Mouse (Mus musculus) intestine, embryonic 16.5 days (tissue): Measurements from ENCODE around the gene Plekha8. TPM values are rescaled to one million over a fixed set of nuclear protein-coding genes. Genes with fewer than 3 reads are reported as not detected.
A peak's percentile ranks its signal among the peaks of the same experiment; 100 is the strongest.

ENCODE experiments used
- ATAC-seq: fragments of 200-750 bp; cut with Nextera tagmentation; 2 replicates; pipeline ENCODE4 v1.8.0; 2017; ENCODE audit warnings: moderate TSS enrichment, moderate library complexity
- H3K27ac ChIP-seq: fragments of 300-500 bp; sonication (generic); 2 replicates; pipeline ENCODE4 v1.5.1; 2014; ENCODE audit warnings: mild to moderate bottlenecking, low read length
- H3K27me3 ChIP-seq: fragments of 300-500 bp; sonication (generic); replicated peaks from 2 replicates; pipeline ENCODE4 v1.6.1; 2014; ENCODE audit warnings: low read length, control low read depth, mixed read lengths; ENCODE audit not compliant: control insufficient read depth, insufficient read depth
- H3K36me3 ChIP-seq: fragments of 300-500 bp; sonication (generic); 2 replicates; pipeline ENCODE4 v1.6.1; 2014; ENCODE audit warnings: low read length, control low read depth; ENCODE audit not compliant: control insufficient read depth, insufficient read depth
- H3K4me1 ChIP-seq: fragments of 300-500 bp; sonication (generic); 2 replicates; pipeline ENCODE4 v1.6.1; 2014; ENCODE audit warnings: low read length, control low read depth, mixed read lengths; ENCODE audit not compliant: control insufficient read depth, insufficient read depth
- H3K4me2 ChIP-seq: fragments of 300-500 bp; sonication (generic); 2 replicates; pipeline ENCODE4 v1.6.1; 2014; ENCODE audit warnings: low read depth, low read length, control low read depth
- H3K4me3 ChIP-seq: fragments of 300-500 bp; sonication (generic); 2 replicates; pipeline ENCODE4 v1.5.1; 2014; ENCODE audit warnings: mild to moderate bottlenecking, low read length
- H3K9ac ChIP-seq: fragments of 300-500 bp; sonication (generic); 2 replicates; pipeline ENCODE4 v1.6.1; 2014; ENCODE audit warnings: low read depth, low read length
- H3K9me3 ChIP-seq: fragments of 300-500 bp; sonication (generic); 2 replicates; pipeline ENCODE4 v1.6.1; 2016; ENCODE audit warnings: low read length, control low read depth; ENCODE audit not compliant: control insufficient read depth
- WGBS: fragments of 180-500 bp; shearing (Covaris S2); extraction: QIAGEN DNeasy Blood & Tissue Kit; methylation state at CpG from one replicate; pipeline ENCODE4 v1.1.7; 2014; 5-methylcytosine and 5-hydroxymethylcytosine counted together
- polyA plus RNA-seq: library from polyadenylated mRNA; unstranded; fragments of >200 nt; fragmentation: Nextera tagmentation; extraction: Ambion mirVana; gene quantifications from 2 replicates; pipeline ENCODE4 v1.2.1, GENCODE M21; 2015

Gene Plekha8
- polyA plus RNA-seq, 1 experiment from 2014 or later, result 6.1 TPM

DNA sequence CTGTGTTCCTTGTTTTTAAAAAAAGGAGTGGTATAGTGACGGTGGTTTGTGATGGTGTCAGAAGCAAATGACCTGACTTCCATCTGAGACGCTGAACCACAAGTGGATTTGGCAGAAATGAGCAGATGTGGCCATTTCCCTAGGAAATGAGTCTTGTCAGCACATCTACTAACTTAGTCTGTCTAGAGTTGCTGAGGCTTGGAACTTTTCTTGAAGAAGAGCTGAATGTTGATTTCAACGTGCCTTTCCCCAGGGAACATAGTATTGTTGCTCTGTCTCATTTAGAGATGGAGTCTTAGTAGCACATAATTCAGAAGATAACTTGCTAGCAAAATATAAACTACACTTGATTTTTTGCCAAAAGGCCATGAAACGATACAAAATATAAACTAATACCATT is 25.4 kb downstream of the Plekha8 start:
- Histone ChIP-seq H3K27ac (no peak overlapping the region), H3K4me2 (no peak overlapping the region), H3K9ac (no peak overlapping the region), H3K9me3 (no peaks in the 10 kb centered on the region), H3K4me1 (no peaks in the 10 kb centered on the region), H3K36me3 (peaks cover 3% of the 10 kb centered on the region; the same call in 1 of the 2 replicates), H3K4me3 (no peak overlapping the region), H3K27me3 (no peaks in the 10 kb centered on the region)
- ATAC-seq, result no peak
- whole genome bisulfite sequencing, result 66% methylated on average over 4 of the region's 4 CpGs

DNA sequence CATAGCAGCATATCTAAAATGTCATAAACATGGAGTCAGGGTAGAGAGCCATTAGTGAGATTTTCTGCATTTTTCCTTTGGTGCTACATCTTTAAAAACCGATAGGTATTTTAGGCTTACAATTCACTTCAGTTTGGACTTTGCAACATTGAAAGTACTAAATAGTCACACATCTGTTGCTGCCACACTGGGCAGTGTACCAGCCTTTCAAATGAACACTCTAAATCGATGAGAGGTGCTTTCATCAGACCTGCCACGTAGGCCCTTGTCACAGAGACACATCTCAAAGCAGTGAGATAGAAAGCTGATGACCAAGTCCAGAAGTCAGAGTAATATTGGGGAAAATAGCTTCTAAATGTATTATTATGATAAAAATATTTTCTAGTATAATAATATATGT is 33.5 kb downstream of the Plekha8 start:
- no peaks in the 10 kb centered on the region for H3K9me3 ChIP-seq
- H3K36me3 ChIP-seq, result no peaks in the 10 kb centered on the region
- no peak overlapping the region for H3K4me3 ChIP-seq
- no peaks in the 10 kb centered on the region for H3K4me1 ChIP-seq
- ATAC-seq, result no peak
- WGBS, result 91% methylated on average over 3 of the region's 3 CpGs
- H3K27ac ChIP-seq, result no peak overlapping the region
- H3K9ac ChIP-seq, result no peak overlapping the region
- no peak overlapping the region for H3K4me2 ChIP-seq
- no peaks in the 10 kb centered on the region for H3K27me3 ChIP-seq

DNA sequence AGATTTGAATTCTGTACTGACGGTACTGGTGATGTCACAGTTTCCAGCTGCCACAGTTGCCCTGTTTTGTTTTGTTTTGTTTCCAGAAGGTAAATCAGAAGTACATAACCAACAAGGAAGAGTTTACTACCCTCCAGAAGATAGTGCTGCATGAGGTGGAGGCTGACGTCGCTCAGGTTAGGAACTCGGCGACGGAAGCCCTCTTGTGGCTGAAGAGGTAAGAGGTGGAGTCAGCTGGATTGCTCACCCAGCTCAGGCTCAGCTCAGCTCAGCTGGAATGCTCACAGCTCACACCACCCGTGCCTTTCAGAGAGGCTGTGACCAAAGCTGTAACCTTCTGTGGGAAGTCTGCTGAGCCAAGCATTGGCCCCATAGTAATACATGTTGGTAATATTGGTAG is 34.8 kb downstream of the Plekha8 start:
- H3K36me3 ChIP-seq, result no peaks in the 10 kb centered on the region
- peak; percentile 68; the same call in 1 of the 2 replicates for ATAC-seq

DNA sequence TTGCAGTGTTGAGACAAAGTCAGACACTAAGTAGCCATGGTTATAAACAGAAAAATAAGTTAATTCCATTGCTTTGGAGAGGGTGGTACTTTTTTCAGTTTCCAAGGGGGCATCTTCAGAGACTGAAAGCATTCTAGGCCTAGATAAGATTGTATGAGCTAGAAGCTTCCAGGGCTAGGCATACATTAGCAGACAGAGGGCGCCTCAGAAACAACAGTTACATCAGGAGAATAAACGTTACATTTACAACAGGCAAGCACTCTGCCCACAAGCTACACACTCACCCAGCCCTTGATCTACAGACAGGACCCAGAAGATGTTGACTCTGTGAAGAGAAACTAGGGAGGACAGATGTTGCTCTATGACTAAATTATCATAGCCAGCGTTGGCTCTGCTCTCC is 36.6 kb downstream of the Plekha8 start:
- H3K27me3 ChIP-seq, result no peaks in the 10 kb centered on the region
- ATAC-seq, result no peak
- no peaks in the 10 kb centered on the region for H3K36me3 ChIP-seq
- 50% methylated on average over 3 of the region's 3 CpGs for WGBS
- no peaks in the 10 kb centered on the region for H3K9me3 ChIP-seq
- no peak overlapping the region for H3K4me3 ChIP-seq
- no peak overlapping the region for H3K9ac ChIP-seq
- H3K4me2 ChIP-seq, result no peak overlapping the region
- H3K4me1 ChIP-seq, result no peaks in the 10 kb centered on the region
- no peak overlapping the region for H3K27ac ChIP-seq

More for the DNA sequence above, 34.8 kb downstream of the Plekha8 start:
- no peaks in the 10 kb centered on the region for H3K27me3 ChIP-seq
- H3K9ac ChIP-seq, result no peak overlapping the region
- H3K4me2 ChIP-seq, result no peak overlapping the region
- H3K9me3 ChIP-seq, result no peaks in the 10 kb centered on the region
- no peak overlapping the region for H3K27ac ChIP-seq
- H3K4me1 ChIP-seq, result no peaks in the 10 kb centered on the region
- H3K4me3 ChIP-seq, result no peak overlapping the region
- 31% methylated on average over 7 of the region's 7 CpGs for WGBS

DNA sequence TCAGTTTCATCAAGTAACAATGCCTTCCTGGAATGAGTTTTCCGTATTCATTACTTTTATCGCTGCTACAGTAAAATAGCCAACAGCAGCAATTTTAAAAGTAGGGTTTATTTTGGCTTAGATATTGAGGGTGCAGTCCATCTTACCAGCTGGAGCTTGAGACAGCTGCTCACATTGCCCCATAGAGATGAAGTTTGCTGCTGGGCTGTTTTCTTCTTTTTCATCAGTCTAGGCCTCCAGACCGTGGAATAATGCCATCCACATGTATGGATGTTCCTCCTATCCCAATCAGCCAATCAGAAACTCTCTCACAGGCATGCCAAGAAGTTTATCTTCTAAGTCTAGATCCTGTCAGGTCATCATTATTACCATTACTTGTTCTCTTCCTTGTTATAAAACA is 45.0 kb downstream of the Plekha8 start:
- no peak overlapping the region for H3K27ac ChIP-seq
- no peak overlapping the region for H3K4me2 ChIP-seq
- H3K4me3 ChIP-seq, result no peak overlapping the region
- 96% methylated on average over 3 of the region's 3 CpGs for WGBS
- no peak overlapping the region for H3K9ac ChIP-seq
- no peaks in the 10 kb centered on the region for H3K36me3 ChIP-seq
- no peaks in the 10 kb centered on the region for H3K27me3 ChIP-seq
- no peak for ATAC-seq
- H3K9me3 ChIP-seq, result no peaks in the 10 kb centered on the region
- no peaks in the 10 kb centered on the region for H3K4me1 ChIP-seq

DNA sequence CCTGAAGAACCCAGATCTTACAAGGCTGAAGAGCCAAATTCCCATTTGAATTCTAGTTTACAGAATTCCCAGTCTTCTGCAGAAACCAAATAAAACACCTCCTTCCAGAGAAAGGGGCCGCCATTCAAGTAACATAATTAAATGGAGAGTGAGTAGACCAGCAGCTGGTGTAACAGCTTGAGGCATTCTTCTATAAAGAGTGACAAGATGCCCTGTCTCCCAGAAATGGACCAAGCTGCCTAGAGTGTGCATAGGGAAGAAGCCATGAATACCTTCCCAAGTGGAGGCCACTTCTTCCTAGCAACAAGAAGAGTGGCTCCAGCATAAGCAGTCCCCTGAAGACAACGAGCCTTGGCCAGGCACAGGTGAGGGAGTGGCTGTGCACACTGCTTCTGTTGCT is 47.0 kb downstream of the Plekha8 start:
- ATAC-seq, result no peak
- no peaks in the 10 kb centered on the region for H3K9me3 ChIP-seq
- H3K9ac ChIP-seq, result no peak overlapping the region
- no peaks in the 10 kb centered on the region for H3K4me1 ChIP-seq
- no peaks in the 10 kb centered on the region for H3K27me3 ChIP-seq
- H3K4me2 ChIP-seq, result no peak overlapping the region
- no peak overlapping the region for H3K27ac ChIP-seq
- WGBS, result 83% methylated on average over 2 of the region's 2 CpGs
- H3K36me3 ChIP-seq, result no peaks in the 10 kb centered on the region
- H3K4me3 ChIP-seq, result no peak overlapping the region

DNA sequence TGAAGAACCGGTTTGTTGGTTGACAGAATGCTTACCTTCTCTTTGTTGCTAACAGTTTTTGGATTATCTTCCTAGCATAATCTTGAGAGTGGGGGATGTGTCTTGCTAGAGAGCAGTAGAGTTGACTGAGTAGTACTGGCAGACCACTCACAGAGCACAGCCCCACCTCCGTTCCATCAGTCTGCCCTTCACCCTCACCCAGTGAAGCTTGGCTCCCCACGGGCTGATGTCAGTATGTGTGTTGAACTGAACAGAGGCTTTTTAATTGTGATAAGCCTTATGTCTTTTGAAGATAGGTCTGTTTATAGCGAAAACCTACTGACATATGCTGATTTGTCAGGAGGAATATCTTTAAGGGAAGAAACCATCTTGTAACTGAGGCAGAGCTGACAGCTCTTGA is 48.3 kb downstream of the Plekha8 start:
- Histone ChIP-seq H3K9me3 (no peaks in the 10 kb centered on the region), H3K4me3 (no peak overlapping the region), H3K9ac (no peak overlapping the region), H3K27me3 (no peaks in the 10 kb centered on the region), H3K27ac (no peak overlapping the region), H3K36me3 (no peaks in the 10 kb centered on the region), H3K4me1 (no peaks in the 10 kb centered on the region), H3K4me2 (no peak overlapping the region)
- 79% methylated on average over 4 of the region's 4 CpGs for WGBS
- no peak for ATAC-seq

DNA sequence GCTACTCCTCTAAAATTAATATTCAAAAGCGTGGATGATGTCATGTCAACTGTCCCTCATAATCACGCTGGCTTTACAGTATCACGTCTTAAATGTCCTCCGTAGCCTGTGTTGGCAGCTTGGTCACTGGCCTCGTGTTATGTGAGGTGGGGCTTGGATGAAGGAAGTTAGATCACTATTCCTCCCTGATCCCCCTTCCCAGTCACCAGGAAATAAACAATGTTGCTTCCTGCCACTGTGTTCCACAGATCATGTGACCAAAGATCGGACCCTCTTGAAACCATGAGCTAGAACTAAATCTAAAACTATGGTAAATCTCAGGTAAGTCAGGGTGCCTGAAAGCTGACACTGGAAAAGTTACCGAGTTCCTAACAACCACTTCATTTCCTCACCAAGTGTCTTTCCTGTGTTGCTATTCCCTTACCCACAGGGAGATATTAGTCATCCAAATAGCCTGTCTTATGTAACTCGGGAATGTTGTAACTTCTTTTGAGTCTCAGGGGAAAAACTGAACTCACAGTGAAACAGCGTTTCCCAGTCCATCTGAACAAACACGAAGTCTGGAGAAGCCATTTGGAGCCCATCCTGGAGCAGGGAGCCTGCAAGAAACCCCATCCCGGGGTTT is 60.7 kb downstream of the Plekha8 start:
- Histone ChIP-seq H3K9me3 (no peaks in the 10 kb centered on the region), H3K4me1 (no peaks in the 10 kb centered on the region), H3K36me3 (no peaks in the 10 kb centered on the region), H3K9ac (no peak overlapping the region), H3K27me3 (no peaks in the 10 kb centered on the region), H3K27ac (no peak overlapping the region), H3K4me3 (no peak overlapping the region), H3K4me2 (no peak overlapping the region)
- no peak for ATAC-seq
- 67% methylated on average over 11 of the region's 11 CpGs for WGBS

DNA sequence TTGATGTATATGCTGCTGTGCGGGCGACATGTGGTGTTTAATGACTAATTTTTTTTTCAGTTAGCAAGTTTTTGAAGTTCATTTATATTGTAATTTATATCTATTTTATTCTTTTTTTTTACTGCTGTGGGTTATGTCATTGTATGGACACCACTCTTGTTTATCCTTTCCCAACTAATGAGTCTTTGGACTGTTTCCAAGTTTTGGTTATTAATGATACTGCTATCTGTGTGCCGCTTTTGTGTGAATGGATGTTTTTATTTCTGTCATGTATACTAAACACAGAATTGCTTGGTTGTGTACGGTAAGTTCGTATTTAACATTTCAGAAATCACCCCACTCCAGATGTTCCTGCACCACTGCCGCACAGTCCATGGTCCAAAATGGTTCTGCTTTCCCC is 63.0 kb downstream of the Plekha8 start:
- Histone ChIP-seq H3K9me3 (no peaks in the 10 kb centered on the region), H3K4me2 (no peak overlapping the region), H3K36me3 (no peaks in the 10 kb centered on the region), H3K4me3 (no peak overlapping the region), H3K4me1 (no peaks in the 10 kb centered on the region), H3K27me3 (no peaks in the 10 kb centered on the region), H3K27ac (no peak overlapping the region), H3K9ac (no peak overlapping the region)
- 62% methylated on average over 6 of the region's 6 CpGs for WGBS
- no peak for ATAC-seq

DNA sequence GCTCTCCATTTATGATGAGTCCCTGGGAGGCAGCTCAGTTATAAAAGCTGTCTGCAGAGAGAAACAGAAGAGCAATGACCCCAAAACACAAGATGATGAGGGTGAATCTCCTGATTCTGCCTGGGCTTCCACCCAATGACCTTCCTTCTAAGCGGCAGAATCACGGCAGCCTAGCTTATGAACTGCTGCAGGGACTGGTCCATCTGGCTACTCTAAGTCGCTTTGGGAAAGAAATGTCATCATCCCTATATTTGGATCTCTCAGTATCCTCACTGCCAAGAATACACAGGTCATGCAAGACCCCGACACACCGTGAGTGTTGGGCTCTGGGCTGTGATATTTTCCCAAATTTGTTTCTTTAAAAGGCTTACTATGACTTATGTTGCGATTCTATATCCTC is 75.0 kb downstream of the Plekha8 start:
- Histone ChIP-seq H3K27ac (no peak overlapping the region), H3K4me2 (no peak overlapping the region), H3K4me3 (no peak overlapping the region), H3K9ac (no peak overlapping the region), H3K4me1 (no peaks in the 10 kb centered on the region), H3K27me3 (no peaks in the 10 kb centered on the region), H3K9me3 (no peaks in the 10 kb centered on the region), H3K36me3 (no peaks in the 10 kb centered on the region)
- ATAC-seq, result no peak
- WGBS, result 81% methylated on average over 6 of the region's 6 CpGs
